Mouse (Mus musculus): ENCODE measurements around the gene Lcat.

The Lcat gene

DNA sequence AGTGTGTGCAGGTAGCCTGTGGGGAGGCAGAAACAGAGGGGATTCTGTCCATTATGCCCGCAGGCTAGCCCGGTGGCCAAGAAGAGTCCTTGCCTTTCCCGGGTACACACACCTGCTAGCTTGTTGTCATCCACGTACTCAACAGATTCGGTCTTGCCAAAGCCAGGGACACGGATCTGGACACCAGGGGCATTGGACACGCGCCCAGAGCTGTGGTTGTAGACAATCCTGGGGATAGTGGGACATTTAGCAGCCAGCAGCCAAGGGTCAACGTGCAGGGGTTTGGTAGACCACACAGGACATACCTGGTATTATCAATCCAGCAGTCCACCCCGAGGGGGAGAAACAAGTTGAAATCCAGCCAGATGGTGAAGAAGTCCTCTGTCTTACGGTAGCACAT is 1.2 kb downstream of the Lcat start:
- DNase-seq, result no peak

DNA sequence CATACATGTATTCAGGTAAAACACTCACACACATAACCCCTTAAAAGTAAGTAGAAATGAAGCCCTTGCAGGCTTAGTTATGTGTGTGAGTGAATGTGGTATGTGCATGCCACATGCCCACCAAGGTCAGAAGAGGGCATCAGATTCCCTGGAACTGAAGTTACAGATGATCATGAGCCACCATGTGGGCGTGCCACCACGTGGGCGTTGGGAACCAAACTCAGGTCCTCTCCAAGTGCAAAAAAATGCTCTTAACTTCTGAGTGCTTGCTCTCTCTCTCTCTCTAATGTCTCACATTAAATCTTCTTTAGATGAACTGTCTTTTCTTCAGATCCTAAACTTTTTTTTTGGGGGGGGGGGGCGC is 4.9 kb downstream of the Lcat start, which contains the start of gene Psmb10:
Psmb10 (minus strand) TSS at position 139 of the 364 bp plus-strand sequence.
- peak; percentile 37 for DNase-seq

DNA sequence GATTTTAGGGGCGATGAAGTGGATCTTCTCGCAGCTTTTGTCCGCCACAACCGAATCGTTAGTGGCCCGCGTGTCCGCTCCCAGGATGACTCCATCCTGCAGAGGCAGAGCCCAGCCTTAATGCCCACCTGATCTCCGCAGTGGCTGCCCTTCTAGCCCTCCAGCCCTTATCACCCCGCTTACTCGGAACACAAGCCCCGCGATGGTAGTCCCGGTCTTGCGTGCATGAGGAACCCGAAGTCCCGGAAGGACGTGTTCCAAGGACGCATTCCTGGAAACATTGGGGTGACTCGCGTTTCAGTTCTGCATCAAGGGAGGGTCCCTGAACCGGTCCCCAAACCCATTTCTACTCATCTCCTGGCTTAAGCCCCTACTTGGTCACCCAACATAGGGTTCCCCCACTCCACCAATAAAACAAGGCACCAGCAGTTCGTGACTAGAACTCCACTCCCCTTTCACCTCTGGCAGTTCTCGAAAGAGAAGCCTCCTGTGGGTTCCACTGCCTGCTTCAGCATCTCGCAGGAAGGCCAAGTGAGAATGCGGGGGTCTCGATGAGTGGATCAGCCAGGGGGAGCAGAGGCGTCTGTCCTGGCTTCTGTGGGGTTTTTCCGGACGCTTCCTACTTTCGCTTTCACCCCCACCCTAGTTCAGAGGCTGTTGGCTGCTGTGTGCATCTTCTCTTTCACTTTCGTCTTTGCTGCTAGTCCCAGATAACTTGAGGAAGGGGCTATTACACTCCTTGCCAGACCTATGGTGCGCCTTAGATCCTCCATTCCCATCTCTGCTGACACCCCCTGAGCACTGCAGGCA is 5.5 kb downstream of the Lcat start:
- peak; percentile 48 for DNase-seq

GRCm38 (mm10) chr8:105936866-105937475 is 6.2 kb downstream of the Lcat start:
- DNase-seq, result peak; percentile 95

DNA sequence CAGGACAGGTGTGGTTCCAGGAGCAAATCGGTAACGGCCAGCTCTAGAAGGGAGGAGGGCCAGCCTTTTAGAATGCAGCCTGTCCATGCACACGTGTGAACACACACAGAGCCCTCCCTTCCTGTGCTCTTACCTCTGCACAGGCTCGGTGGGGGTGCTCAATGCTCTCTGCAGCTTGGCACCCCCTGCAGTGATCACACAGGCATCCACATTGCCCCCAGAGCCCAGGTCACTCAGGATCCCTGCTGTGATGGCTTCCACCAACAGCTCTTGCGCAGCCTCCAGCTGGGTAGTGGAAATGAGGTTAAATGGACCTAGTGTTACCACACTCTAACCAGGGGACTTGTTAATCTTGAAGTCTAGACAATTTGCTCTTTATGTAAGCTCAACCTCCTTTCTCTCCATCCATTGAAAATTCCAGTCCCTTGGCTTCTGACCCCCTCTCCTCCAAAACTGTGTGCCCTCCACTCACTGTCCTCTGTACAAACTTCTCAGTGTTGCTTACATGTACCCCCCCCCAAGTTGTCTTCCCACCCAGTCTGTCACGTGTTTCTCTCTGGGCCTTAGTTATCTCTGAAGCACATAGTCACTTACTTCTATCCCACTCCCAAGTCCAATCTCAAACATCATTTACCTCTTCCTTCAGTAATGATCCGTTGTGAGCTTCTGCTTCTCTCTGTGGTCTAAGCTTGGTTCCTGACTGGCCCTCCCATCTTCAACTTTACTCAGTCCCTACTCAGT is 7.1 kb downstream of the Lcat start:
- DNase-seq, result no peak

DNA sequence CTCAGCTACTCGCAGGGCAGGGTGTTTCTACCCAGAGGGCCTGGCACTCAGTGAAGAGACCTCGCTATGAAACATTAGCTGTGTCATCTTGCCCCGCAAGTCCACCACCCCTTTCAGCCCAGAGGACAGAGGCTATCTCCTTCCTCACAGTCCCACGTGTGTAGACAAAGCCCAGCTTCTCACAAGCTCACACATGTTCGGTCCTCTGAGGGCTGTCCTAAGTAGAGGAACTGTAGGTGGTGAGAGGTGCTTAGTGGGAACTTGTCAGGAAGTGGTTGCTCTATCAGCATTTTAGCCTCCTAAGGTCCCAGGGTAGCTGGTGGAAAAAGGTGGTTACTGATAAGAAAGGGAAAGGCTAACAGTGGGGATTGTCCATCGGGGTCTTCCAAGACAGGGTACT is 8.1 kb downstream of the Lcat start:
- DNase-seq, result no peak

- DNase-seq, result no peak
These were observed 9.4 kb downstream of the Lcat start, which contains the start of gene Ctrl for GRCm38 (mm10) chr8:105933762-105934161. Gene Ctrl (minus strand): TSS chr8:105933862.

- no peak for DNase-seq
These were observed 10.7 kb downstream of the Lcat start for GRCm38 (mm10) chr8:105932525-105932924.

- no peak for DNase-seq
These were observed 11.9 kb downstream of the Lcat start for GRCm38 (mm10) chr8:105931271-105931670.

DNA sequence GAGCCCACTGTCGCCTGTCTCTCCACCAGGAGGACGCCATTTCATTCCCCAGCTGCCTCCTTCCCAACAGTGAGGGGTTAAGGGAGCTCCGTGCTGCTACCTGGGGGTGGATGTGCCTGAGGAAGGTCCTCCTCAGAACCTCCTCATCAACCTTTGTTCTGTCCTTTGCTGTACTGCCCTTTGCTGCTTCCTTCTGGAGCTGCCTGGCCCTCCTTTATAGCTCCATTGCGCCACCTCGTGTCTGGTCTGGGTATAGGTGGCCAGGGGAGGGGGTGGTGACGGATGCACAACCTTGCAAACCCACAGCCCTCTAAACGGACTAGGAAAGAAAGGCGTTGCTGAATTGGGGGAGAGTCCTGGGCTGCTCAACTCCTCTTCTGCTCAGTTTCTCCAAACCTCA is 12.6 kb downstream of the Lcat start:
- peak; percentile 63 for DNase-seq

GRCm38 (mm10) chr8:105925123-105925522 is 18.1 kb downstream of the Lcat start:
- DNase-seq, result no peak

GRCm38 (mm10) chr8:105919390-105919789 is 23.8 kb downstream of the Lcat start:
- no peak for DNase-seq

DNA sequence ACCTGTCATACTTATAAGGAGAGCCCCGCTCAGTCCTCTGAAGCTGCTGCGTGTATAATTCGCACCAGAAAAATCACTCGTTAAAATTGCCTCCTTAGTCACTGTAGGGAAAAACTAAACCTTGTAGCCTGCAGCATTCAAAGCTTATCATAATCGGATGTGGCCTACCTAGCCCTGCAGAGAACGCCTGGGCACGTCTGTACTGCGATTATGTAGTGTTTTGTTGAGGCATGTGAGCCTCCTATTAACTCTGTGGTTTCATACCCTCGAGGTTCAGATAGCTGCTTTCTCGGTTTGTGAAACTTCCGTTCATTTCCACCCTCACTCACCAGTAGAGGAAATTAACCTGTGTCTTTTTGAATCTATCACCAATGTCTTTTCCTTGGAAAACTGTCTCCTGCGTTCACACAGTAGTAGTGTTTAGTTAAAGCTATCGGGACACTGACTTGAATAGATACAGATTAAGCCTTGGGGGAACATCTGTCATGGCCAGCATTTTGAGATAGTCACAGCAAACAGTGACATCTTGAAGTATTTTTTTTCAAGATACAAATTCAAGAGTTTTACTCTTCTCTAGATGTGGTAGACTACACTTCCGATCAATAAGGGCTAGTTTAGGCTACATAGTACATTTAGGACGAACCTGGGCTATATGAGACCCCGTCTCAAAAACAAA is 42.1 kb downstream of the Lcat start:
- no peak for DNase-seq

- peak; percentile 86 for DNase-seq
These were observed 42.8 kb downstream of the Lcat start, which contains the start of gene Pskh1 for GRCm38 (mm10) chr8:105900180-105900940. Gene Pskh1 (plus strand): TSS chr8:105900441.

DNA sequence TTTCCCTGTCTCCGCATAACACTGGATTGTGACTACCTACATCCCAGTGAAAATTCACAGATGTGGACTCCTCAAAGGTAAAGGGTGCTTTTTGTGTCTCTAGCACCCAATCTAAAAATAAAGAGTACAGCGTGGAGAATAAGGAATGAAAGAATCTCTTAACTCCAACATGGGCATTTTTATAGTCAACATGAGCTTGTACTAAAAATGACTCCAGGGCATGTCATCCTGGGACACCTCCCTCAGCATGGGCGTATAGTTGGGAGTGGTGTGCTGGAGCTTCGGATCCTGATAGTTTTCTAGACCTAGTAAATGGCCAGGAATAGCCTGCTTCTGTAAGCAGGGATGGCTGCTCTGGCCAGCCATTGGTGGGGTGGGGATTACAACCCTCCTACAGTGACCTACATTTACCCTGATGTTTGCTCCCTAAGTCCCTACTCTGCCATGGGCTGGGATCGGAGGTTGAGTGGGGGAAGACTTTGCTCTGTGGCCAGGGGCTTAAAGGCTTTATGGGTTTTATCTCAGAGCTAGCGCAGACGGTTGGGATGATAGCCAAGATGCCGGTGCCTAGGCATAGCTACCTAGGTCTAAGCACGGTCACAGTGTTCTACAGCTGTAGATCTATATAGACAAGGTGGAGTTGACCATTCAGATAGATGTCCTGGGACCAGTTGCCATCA is 45.2 kb downstream of the Lcat start:
- no peak for DNase-seq

- peak; percentile 68 for DNase-seq
These were observed 49.8 kb downstream of the Lcat start, which contains the start of gene Nrn1l for GRCm38 (mm10) chr8:105893339-105893738. Gene Nrn1l (plus strand): TSS chr8:105893567.

GRCm38 (mm10) chr8:105892432-105892831 is 50.8 kb downstream of the Lcat start:
- DNase-seq, result no peak

DNA sequence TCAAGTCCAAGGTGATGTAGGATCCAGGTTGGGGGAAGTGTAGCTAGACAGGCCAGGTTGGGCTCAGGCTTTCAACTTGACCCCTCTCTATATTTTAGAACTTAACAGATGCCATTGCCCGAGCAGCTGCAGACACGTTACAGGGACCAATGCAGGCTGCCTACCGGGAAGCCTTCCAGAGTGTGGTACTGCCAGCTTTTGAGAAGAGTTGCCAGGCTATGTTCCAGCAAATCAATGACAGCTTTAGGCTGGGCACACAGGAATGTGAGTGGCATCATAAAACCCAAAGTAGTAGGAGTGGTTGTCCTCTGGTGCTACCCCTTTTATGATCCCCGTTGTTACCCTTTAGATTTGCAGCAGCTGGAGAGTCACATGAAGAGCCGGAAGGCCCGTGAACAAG is 52.3 kb downstream of the Lcat start:
- no peak for DNase-seq

- no peak for DNase-seq
These were observed 53.3 kb downstream of the Lcat start for GRCm38 (mm10) chr8:105889756-105890465.

All from kidney, adult 11 months (tissue).